Mouse (Mus musculus) A20 (cell line): ENCODE results near the gene Ift43.

ENCODE experiments used
- DNase-seq: peaks from one replicate; pipeline ENCODE4 v3.0.0-alpha.2; 2011; ENCODE audit warnings: low read depth, low spot score

Ift43 gene

GRCm38 (mm10) chr12:86129005-86129404 lies 46.7 kb downstream of the Ift43 start:
- DNase-seq, result no peak

GRCm38 (mm10) chr12:86129696-86130095 lies 47.4 kb downstream of the Ift43 start:
- no peak for DNase-seq

GRCm38 (mm10) chr12:86132799-86133198 lies 50.5 kb downstream of the Ift43 start:
- DNase-seq, result peak; percentile 62

- no peak for DNase-seq
Measured at GRCm38 (mm10) chr12:86135691-86136090, 53.4 kb downstream of the Ift43 start.

- no peak for DNase-seq
Measured at GRCm38 (mm10) chr12:86138696-86139095, 56.4 kb downstream of the Ift43 start.

GRCm38 (mm10) chr12:86142389-86142788 lies 60.0 kb downstream of the Ift43 start:
- no peak for DNase-seq

GRCm38 (mm10) chr12:86146246-86146645 lies 63.9 kb downstream of the Ift43 start:
- DNase-seq, result no peak

GRCm38 (mm10) chr12:86148271-86148670 lies 65.9 kb downstream of the Ift43 start:
- no peak for DNase-seq

GRCm38 (mm10) chr12:86149087-86149486 lies 66.7 kb downstream of the Ift43 start:
- DNase-seq, result peak; percentile 10

GRCm38 (mm10) chr12:86151941-86152340 lies 69.6 kb downstream of the Ift43 start:
- no peak for DNase-seq

GRCm38 (mm10) chr12:86153213-86153957 lies 71.0 kb downstream of the Ift43 start:
- DNase-seq, result no peak

GRCm38 (mm10) chr12:86155176-86155575 lies 72.8 kb downstream of the Ift43 start:
- no peak for DNase-seq

- DNase-seq, result no peak
Measured at GRCm38 (mm10) chr12:86157166-86157565, 74.8 kb downstream of the Ift43 start.

- no peak for DNase-seq
Measured at GRCm38 (mm10) chr12:86157894-86158444, 75.6 kb downstream of the Ift43 start.

- DNase-seq, result no peak
Measured at GRCm38 (mm10) chr12:86158689-86159483, 76.5 kb downstream of the Ift43 start.

- no peak for DNase-seq
Measured at GRCm38 (mm10) chr12:86161436-86161835, 79.1 kb downstream of the Ift43 start.

GRCm38 (mm10) chr12:86161942-86162341 lies 79.6 kb downstream of the Ift43 start:
- no peak for DNase-seq

- no peak for DNase-seq
Measured at GRCm38 (mm10) chr12:86162890-86163816, 80.8 kb downstream of the Ift43 start.

- no peak for DNase-seq
Measured at GRCm38 (mm10) chr12:86166244-86166643, 83.9 kb downstream of the Ift43 start.

- DNase-seq, result no peak
Measured at GRCm38 (mm10) chr12:86167075-86167474, 84.7 kb downstream of the Ift43 start.

- DNase-seq, result no peak
Measured at GRCm38 (mm10) chr12:86168712-86169111, 86.4 kb downstream of the Ift43 start.
